Comparison of ENCODE assay signal across 14 mouse cellular contexts in genomic region chr4:48592844-48593243, GRCm38 (mm10). TPM values are rescaled to one million over a fixed set of nuclear protein-coding genes. Genes with fewer than 3 reads are reported as not detected.
"Had no signal": no experiment of that assay in that cellular context is flagged by ENCODE, and none has a peak within 500 bp of the region (broad histone marks: within the 10 kb centered on the region; RNA-seq: fewer than 3 reads in every experiment).

No protein-coding gene starts in this region.

- H3K4me3 ChIP-seq: limb, embryonic 12.5 days; liver, embryonic 15.5 days; midbrain, embryonic 12.5 days; myocyte; neural tube, embryonic 15.5 days had no signal

- H3K4me2 ChIP-seq: limb, embryonic 12.5 days; liver, embryonic 15.5 days; midbrain, embryonic 12.5 days; neural tube, embryonic 15.5 days had no signal

- H3K9me3 ChIP-seq: limb, embryonic 12.5 days; liver, embryonic 15.5 days; midbrain, embryonic 12.5 days; neural tube, embryonic 15.5 days had no signal

- H3K9ac ChIP-seq: limb, embryonic 12.5 days; liver, embryonic 15.5 days; midbrain, embryonic 12.5 days; neural tube, embryonic 15.5 days had no signal

- H3K27ac ChIP-seq: limb, embryonic 12.5 days; liver, embryonic 15.5 days; midbrain, embryonic 12.5 days; neural tube, embryonic 15.5 days; stomach, postnatal 0 days had no signal

- H3K4me1 ChIP-seq: liver, embryonic 15.5 days had no signal

- ATAC-seq: intestine, postnatal 0 days had no signal

- DNase-seq: kidney, adult 8-10 months; kidney, postnatal 25 days; liver; lung, adult 2 months; lung, postnatal 36 days; thymus, postnatal 25 days had no signal

- H3K36me3 ChIP-seq: liver, embryonic 15.5 days; neural tube, embryonic 15.5 days had no signal

- H3K27me3 ChIP-seq: limb, embryonic 12.5 days; liver, embryonic 15.5 days; midbrain, embryonic 12.5 days; neural tube, embryonic 15.5 days had no signal

RNA-seq across cellular contexts. Expression of gene Tmeff1, which starts 7.9 kb away (rescaled TPM):
- total RNA-seq: megakaryocyte-erythroid progenitor cell, adult 5-6 weeks had no signal
